Mouse (Mus musculus): ENCODE measurements around the gene Tob1.

The Tob1 gene

DNA sequence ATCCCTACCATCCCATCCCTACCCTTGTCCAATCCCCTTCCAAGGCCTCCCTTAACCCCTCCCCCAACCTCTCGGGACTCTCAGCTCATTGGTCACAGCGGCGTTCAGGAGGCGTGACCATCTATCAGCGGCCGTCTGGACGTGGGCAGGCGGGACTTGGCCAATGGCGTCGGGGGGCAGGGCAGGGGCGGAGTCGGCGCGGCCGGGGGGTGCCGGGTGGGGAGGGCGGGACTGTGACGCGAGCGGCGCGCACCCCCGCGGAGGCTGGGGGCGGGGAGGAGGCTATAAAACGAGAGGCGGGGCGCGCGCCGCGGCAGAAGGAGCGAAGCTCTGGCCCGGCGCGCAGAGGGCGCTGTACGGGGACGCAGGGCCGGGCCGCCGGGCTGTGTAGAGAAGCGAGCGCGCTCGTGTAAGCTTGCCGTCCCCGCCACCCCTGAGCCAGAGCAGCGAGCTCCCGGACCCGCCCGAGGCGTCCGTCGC lies at the start of gene Tob1:
TSS of gene Tob1 (plus strand) at position 331 of the 480 bp plus-strand sequence.
- DNase-seq: peak; percentile 99

DNA sequence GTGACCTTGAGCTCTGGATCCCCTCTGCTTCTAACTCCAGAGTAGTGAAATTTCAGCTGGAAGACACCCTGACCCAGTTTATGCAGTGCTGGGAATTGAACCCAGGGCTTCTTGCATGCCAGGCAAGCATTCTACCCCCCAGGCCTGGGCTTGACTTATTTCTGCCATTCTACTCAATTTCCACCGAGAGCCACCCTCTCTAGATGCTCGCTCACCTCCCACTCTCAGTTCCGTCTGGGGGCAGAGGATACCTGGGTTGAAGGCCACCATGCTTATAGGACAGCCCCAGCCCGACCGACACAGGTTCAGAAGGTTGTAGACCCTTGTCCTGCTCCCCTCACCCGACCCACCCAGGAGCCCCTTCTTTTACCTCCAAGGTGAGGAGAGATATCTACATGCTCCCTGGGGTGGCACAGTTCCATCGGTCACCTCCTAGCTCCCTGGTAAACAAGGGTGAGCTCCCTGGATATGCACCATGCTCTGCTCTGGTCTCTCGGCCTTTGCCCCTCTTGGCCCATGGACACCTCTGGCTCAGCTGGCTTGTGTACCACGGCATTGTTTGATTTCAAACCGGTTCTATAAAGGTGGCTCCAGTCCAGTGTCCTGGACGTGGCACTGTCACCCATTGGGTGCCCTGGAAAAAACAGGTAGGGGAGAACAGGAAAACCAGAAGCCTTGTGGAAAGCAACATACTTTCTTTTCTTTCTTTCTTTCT lies 49.2 kb upstream of the Tob1 start:
- peak; percentile 72 for DNase-seq

DNA sequence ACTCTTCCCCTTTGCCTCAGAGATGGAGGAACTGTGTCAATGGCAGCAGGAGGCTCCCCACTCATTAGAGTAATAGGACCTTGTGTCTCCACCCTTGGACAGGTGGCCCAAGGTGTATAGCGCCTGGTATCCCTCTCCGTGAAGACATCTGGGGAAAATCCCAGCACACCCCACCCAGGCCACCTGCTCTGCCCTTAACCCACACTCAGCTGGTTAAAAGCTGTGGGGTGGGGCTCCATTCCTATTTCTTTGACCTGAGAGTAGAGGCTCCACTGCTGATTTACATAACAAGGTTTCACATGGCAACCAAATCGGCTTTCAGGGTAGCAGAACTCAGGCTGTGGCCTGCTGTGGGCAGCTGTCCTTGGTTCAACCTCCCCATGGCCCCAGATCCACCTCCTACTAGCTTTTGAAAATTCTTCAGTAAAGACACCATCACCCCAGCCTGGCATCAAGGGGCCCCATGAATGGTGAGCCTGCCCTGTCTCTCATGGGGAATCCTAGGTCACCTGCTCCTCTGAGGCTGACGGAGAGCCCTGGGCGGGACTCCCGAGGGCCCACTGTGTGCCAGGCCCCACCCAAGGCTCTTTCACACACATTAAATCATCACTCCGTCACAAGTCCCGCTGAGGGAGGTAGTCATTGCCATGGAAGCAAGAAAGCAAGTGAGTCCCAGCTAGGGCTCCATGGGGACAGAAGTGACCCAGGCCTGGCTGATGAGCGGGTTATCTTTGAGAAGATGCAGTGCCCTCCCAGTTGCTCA lies 48.1 kb upstream of the Tob1 start:
- no peak for DNase-seq

DNA sequence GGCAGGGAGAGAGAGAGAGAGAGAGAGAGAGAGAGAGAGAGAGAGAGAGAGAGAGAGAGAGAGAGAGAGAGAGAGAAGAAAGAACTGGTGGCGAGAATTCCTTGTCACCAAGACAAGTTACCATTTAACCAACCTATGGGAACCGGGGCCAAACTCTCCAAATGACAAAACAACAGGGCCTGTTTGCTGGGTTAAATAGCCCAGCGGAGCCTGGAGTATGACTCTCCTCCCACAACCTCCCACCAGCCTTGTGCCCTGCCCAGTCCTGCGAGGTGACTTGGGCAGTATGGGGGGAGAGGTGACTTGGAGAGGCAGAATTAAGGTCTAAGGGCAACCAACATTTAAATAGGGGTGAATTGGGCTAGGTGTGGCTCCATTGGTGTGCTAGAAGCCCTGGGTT lies 45.5 kb upstream of the Tob1 start:
- DNase-seq: no peak

DNA sequence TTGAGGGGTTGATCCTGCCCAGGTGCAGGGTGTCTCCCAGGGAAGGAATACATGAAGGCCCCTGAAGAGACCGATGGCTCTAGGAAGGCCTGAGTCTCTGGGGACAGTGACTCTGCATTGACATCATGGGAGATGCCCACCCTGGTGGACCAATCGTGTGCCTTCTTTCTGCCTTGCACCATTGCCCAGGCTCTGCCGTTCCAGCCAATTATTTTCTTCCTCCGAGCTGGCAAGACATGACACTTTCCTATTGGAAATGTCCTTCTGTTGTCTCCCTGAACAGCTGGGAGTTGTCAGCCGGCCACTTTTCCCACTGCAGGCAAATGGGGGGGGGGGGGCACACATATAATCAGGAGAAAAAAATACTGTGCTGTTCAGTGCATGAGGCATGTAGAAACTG lies 43.0 kb upstream of the Tob1 start:
- peak; percentile 49 for DNase-seq

DNA sequence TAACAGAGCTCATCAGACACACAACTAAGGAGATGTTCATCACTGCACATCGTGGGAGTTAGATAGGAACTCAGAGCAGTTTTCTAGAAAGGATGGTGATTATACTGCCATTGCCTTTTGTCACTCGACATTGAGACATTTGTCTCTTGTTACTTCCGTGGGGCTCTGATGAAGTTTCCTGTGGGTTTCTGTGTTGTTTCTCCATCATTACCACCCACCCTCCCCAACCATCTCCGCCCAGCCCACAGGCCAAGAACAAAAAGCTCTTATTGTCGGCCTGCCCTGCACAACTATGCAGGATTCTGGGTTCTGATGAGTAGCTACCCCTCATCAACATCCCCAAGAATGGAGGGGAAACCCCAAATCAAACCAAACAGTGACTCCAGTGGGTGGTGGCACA lies 41.7 kb upstream of the Tob1 start:
- DNase-seq: no peak

DNA sequence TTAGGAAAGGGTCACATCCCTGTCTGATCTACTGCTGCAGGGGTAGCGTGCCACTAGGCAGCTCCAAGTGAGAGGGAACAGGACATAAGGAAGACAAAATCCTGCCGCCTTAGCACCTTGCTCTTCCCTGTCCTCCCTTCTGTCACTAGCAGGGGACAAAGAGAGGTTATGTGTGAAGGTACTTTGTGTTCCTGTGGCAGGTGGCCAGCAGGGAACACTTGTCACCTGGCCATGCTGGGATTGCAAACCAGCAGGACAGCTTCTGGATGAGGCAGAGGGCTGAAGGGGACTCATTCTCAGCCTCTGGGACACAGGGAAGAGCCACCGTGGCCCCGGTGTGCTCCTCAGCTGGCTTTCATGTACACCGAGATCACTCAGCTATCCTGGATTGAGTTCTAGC lies 39.6 kb upstream of the Tob1 start:
- peak; percentile 49 for DNase-seq

DNA sequence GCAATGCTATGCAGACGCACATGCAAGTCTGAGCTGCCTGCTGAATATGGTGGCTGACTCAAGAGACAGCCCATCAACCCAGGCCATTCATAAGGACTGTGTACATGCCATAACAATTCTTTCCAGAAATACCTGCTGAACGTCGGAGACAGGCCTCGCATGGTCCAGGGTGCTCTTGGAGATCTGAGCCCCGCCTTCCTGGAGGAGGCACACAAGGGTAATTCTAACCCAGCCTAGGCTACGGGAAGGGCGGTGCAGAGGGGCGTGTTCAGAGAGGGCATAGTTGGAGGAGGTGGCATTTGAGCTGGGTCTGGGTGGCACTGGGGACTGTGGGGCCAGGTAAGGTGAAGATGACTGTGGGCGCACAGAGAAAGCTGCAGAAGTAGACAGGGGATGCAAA lies 39.1 kb upstream of the Tob1 start:
- peak; percentile 75 for DNase-seq

DNA sequence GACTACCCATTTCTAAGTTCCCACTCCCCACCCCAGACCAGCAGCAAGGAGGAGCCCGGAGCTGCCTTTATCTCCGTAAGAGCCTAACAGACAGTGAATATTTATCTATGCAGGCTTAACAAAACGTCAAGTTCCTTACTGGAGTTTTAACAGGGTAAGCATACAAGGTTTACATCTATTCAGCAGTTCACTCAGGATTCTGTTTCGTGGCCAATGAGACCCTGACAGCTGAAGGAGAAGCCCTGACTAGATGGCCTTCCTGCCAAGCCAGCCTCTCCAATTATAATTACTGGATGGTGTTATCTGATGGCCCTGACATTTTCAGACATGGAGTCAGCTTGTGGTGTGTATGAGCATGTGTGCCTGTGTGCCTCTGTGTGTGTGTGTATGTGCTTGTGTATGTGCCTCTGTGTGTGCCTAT lies 37.5 kb upstream of the Tob1 start:
- no peak for DNase-seq

DNA sequence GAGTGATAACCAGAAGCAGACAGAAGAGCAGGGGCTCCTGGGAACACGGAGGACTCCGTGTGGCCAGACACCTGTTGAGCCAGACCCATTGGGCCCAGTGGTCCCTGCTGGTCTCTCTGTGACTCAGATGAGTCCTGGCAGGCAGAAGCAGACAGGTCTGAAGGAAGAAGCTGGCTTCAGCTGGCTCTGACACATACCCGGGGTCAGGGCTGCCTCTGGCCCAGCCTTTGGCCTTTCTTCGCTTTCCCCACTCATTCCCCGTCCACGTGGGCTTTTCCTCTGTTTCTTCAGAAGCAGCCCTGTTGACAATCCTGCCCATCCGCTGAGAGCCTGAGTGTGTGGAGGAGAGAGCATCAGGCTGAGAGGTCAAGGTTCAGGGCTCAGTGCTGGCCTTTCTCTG lies 36.0 kb upstream of the Tob1 start:
- DNase-seq: no peak

DNA sequence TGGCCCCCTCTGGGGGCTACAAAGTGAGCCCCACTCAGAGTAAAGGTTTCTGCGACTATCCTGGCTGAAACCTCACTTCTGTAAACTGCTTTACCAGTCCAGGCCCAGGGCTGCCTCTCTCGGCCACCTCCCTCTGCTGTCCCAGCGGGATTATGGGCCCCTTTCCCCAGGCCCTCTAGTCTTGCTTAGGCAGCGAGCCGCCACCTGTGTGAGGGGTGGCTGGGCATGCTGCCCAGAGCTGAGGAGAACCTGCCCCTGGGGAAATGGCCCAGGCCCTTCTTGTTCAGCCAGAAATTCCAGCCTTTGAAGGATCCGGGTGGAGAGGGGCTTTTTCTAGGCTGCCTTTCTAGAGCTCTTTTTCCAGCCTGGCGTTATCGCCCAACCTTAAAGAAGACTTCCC lies 35.6 kb upstream of the Tob1 start:
- DNase-seq: peak; percentile 56

DNA sequence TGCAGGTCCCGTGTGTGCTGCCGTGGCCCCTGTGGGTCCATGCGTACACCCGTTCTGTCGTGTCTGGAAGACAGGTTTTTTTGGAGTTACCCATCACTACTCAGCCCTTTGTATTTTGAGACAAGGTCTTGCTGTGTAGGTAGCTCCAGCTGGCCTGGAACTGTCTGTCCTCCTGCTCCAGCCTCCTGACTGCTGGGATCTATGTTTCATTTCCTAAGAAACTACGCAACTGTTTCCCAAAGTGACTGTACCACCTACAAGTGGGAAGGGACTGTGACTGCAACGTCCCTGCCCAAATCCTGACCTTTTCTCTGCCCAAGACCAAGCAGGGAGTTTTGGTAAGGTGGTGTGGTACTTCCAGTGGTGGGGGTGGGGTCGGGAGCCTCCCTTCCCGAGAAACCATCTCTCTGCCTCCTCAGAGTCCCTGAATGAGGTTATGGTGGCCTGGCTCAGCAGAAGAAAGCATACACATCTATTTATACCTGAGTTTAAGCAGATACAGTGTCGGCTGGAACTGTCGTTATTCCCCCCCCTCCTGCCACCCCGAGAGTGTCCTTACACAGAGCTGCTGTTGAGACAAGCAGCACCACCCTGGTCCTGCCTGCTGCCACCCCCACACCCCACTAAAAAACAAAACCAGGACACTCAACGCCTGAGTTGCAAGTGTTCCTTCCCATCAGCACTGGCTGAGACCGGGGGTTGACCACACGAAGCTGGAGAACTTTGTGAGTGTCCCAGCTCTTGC lies 33.2 kb upstream of the Tob1 start:
- DNase-seq: no peak

DNA sequence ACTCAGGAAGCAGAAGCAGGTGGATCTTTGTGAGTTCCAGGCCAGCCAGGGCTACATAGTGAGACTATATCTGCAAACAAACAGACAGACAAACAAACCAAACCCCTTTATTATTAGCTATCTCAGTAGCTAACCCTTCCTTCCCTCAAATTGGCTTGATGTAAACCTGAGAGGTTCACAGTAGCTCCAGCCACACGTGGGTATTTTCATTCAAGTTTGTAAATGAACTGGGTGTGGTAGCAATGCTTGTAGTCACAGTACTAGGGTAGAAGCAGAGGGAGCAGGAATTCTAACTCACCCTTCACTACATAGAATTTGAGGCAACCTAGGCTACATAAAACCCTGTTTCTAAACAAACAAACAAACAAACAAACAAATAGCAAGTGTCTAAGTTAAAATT lies 31.5 kb upstream of the Tob1 start:
- no peak for DNase-seq

DNA sequence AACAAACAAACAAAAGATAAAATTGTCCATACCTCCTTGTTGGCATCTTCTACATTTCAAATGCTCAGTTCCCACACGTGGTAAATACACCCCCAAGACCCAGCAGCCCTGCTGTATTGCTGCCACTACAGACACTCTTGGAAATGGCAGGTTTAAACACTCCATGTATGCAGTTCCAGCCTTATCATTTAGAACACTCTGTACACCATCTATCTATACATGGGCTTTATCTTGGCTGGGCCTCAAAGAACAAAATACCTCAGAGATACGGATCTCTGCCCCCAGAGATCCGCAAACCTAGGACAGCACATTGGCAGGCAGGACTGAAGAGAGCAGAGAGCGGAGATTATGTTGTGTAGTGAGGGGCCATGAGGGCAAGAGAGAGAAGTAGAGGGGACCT lies 31.1 kb upstream of the Tob1 start:
- DNase-seq: no peak

DNA sequence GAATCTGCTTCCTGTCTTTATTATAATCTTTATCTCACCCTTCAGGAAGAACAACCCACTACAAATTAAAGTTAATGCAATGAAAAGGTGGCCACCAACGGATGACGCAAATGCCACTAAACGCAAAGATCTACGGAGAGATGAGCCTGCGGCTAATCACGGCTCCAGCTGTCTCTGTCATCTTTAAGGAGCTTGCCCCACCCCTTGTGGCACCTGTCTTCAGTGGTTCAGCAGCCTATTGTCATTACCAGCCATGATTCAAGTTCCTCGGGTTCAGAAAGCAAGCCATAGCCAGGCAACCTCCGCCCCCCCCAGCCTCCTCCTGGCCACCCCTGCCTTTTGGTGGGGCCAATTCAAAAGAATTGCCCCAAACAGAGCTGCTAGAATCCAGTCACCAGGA lies 29.6 kb upstream of the Tob1 start:
- DNase-seq: no peak

DNA sequence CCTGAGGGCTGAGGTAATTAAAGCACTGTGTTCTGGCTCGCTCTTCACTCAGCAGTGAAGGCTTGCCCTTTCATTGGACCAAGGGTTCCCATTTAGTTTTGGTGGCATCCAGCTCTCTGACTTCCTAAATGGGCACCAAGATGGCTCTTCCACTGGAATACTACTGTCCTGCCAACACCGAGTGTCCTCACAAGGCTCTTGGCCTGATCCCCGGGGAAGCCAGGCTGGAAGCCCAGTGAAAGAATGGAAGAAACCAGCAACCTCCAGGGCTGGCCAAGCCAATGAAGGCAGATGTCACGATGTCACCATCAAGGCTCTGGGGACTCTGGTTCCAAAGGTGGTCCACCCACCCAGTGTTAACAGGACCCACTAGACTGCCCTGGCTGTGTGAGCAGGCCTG lies 28.5 kb upstream of the Tob1 start:
- DNase-seq: no peak

DNA sequence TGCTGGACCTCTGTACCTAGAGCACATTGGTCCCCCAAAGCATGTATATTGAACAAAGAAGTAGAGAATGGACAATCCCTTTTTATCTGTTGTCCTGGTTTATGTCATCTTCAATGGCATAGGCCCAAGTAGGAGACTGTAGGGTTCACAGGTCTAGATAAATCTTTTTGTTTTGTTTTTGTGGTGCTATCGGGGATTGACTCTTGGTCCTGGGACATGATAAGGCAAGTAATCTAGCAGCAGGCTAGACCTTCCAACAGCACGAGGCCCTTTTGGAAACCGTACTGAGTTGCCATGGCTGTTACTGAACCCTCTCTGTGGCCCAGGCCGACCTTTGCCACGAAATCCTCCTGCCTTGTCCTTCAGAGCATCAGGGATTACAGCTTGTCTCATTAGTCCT lies 28.1 kb upstream of the Tob1 start:
- DNase-seq: no peak

DNA sequence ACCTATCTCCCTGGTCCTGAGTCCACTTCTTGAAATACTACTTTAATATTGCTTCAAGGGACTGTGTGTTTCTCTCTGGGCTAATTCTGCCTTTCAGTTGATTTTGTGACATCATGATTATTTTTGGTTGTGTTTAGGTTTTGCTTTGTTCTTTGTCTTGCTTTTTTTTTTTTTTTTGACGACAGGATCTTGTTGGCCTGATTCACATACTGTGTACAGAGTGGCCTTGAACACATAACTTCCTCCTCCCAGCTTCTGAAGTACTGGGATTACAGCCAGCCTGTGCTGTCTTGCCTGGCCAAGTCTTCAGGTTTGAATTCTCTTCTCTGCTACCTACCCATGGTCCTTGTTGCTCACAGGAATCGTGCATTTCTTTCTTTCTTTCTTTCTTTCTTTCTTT lies 27.6 kb upstream of the Tob1 start:
- DNase-seq: no peak

DNA sequence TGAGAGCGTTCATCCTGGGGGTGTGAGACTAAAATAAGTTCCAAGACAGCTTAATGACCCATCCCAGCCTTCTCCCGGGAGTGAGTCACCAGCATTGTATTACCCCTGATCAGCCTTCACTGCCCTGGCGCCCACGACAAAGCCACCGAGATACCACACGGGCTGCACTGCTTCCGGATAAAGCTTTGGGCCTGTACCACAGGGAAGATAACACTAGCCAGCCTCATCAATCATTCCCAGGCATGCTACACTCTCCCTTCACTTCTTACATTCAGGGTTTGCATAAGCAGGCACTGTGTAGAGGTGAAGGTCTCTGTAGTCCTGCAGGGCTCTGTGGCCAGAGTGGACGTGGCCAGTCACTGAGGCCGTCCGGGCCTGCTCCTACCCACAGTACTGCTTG lies 21.7 kb upstream of the Tob1 start:
- no peak for DNase-seq

DNA sequence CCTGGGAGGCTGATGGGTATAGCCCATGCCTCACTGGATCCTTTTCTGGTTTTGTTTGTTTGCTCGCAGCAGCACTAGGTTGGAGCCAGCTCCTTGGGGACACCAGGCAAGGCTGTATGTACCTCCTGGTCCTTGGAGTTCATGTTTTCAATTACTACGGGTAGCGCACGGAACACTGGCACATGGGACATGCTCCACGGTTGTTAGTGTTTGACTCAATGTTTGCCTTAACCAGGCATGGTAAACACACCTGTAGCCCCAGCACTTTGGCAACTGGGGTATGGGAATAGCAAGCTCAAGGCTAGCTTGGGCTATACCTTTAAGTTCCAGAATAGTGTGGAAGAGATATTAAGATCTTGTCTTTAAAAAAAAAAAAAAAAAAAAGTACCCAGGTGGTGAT lies 20.6 kb upstream of the Tob1 start:
- no peak for DNase-seq

DNA sequence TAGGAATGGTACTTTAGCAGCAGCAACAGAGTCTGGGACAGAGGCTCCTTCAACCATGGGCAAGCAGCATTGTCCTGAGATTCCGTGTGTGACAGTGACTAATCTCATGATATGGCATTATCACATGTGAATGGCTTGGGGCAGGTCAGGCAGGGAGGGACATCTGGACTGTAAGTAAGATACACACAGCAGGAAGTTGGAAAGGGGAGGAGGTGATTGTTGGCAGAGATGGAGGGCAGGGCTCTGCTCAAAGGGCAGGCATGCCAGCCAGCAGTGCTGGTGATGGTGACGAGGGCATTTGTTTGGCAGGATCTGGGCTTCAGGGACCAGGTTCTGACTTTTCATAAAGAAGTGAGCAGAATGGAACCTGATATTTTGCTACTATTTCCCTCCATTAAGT lies 18.1 kb upstream of the Tob1 start:
- no peak for DNase-seq

DNA sequence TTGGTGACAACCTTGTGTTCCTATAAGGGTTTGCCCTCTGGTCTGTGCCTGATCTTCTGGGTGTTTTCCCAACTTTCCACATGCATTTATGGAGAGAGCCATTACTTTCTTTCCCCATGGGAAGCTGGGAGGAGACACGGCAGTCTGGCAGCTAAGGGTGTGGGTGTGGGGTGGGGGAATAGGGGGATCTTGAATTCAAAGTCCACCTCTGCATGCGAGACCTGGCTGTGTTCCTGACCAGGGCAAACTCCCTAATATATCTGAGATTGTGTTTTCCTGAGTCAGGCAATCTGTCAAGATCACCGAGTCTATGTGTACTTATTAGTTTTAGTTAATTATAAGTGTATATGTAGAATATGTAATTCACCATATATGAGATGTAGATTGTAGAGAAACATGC lies 14.9 kb upstream of the Tob1 start:
- DNase-seq: no peak

DNA sequence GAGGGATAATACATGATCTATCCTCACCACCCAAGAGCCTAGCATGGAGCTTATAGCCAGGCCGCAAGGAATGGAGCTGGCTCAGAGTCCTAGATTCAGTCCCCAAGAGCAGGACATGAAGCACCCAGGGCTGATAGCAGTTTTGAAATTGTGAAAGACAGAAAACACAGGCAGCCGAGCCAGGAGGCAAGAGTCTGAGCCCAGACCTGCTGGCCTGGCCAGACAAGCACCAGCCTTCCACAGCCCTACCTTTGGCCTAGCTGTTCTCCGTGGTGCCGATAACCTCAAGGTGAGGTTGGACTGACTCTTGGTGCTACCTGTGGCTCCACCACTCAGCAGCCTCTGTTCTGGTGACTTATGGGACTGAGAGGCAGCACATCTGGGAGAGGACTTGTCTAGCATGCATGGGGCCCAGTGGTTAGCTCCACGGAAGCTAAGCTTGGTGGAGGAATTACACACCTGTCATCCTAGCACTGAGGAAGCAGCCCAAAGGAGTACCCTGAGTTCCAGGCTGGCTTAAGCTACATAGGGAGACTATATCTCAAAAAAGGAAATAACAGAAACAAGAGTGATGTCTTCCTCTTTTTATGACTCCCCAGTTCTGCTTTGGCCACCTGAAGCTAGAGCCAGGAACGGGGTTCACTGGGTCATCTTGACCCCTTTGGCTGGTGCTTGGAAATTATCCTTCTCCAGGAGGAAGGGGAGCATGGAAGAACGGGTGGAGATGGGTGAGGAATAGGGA lies 12.7 kb upstream of the Tob1 start:
- no peak for DNase-seq
